Mouse (Mus musculus) heart, adult 2 months (tissue): Measurements from ENCODE around the gene Ltbp4. TPM values are rescaled to one million over a fixed set of nuclear protein-coding genes. Genes with fewer than 3 reads are reported as not detected.

Source experiments
- DNase-seq, 2 experiments: peaks; one replicate each; pipeline ENCODE4 v3.0.0; 2021
- H3K27ac ChIP-seq: fragments of 200-600 bp; 2 replicates; pipeline ENCODE4 v1.8.1; 2022
- H3K27me3 ChIP-seq: fragments of 200-500 bp; 2 replicates; pipeline ENCODE4 v1.6.1; 2012; ENCODE audit warnings: mild to moderate bottlenecking, low read length, inconsistent platforms, mixed read lengths; ENCODE audit not compliant: control insufficient read depth, insufficient read depth
- H3K36me3 ChIP-seq: fragments of 200-500 bp; 2 replicates; pipeline ENCODE4 v1.6.1; 2012; ENCODE audit warnings: low read length, inconsistent platforms; ENCODE audit not compliant: control insufficient read depth, insufficient read depth
- H3K4me1 ChIP-seq: fragments of 200-500 bp; 2 replicates; pipeline ENCODE4 v1.6.1; 2011; ENCODE audit warnings: low read length; ENCODE audit not compliant: control insufficient read depth, insufficient read depth
- H3K4me3 ChIP-seq: fragments of 200-600 bp; 2 replicates; pipeline ENCODE4 v1.8.1; 2022
- H3K79me2 ChIP-seq: fragments of 200-500 bp; replicated peaks from 2 replicates; pipeline ENCODE4 v1.6.1; 2012; ENCODE audit warnings: mild to moderate bottlenecking, inconsistent platforms, low read length, moderate library complexity, mixed read lengths; ENCODE audit not compliant: control insufficient read depth, insufficient read depth
- H3K9ac ChIP-seq: fragments of 200-500 bp; 2 replicates; pipeline ENCODE4 v1.6.1; 2012; ENCODE audit warnings: low read depth, mild to moderate bottlenecking, control low read depth, inconsistent platforms, low read length, mixed read lengths
- CTCF ChIP-seq: fragments of 200-600 bp; IDR thresholded peaks from 2 replicates; pipeline ENCODE4 v1.8.1; 2022; ENCODE audit warnings: antibody characterized with exemption, mild to moderate bottlenecking, moderate library complexity
- EP300 ChIP-seq: fragments of 200-500 bp; IDR thresholded peaks from 2 replicates; pipeline ENCODE4 v1.6.1; 2011; ENCODE audit warnings: low read depth, low read length, control low read depth; ENCODE audit not compliant: insufficient read depth
- POLR2A ChIP-seq: fragments of 200-500 bp; IDR thresholded peaks from 2 replicates; pipeline ENCODE4 v1.6.1; 2011; ENCODE audit warnings: mild to moderate bottlenecking, low read depth, low read length, control low read depth; ENCODE audit not compliant: insufficient read depth
- WGBS: fragments of 180-500 bp; shearing (Covaris S2); methylation state at CpG from one replicate; pipeline ENCODE4 v1.1.7; 2018; 5-methylcytosine and 5-hydroxymethylcytosine counted together
- intact Hi-C: fragments of 180-260 bp; cut with DNase I; formaldehyde crosslinking; loops from one replicate; pipeline ENCODE4 v1.15.1; 2025
- polyA plus RNA-seq: library from polyadenylated mRNA; depleted of rRNA; stranded (reverse); fragments of >200 nt; gene quantifications from 2 replicates; pipeline ENCODE4 v1.2.3, GENCODE M21; 2012
- total RNA-seq, 2 experiments: library from RNA; stranded (reverse); gene quantifications; 2 replicates each; pipeline ENCODE4 v1.2.3; 2021

Gene Ltbp4
- total and polyA plus RNA-seq, 3 experiments = 187 to 374 (median 221) TPM

GRCm38 (mm10) chr7:27329326-27329947, 8.1 kb downstream of the Ltbp4 start:
- Histone ChIP-seq H3K27me3 (0 out of 2 replicates have a peak, but pooled peaks cover 2% of the 10 kb centered on the region), H3K9ac (peak overlapping the region; percentile 54), H3K79me2 (no peaks in the 10 kb centered on the region), H3K4me1 (peaks cover 19% of the 10 kb centered on the region), H3K27ac (peak overlapping the region; percentile 44), H3K36me3 (peaks cover 7% of the 10 kb centered on the region), H3K4me3 (peak overlapping the region; percentile 26; the same call in 1 of the 2 replicates)
- WGBS = 12% methylated on average over 45 of the region's 45 CpGs
- DNase-seq = peak; percentile 88 to 89
- 0 out of 2 replicates have a peak, but pooled peaks have one; percentile 57 for TF ChIP-seq EP300
- TF ChIP-seq CTCF = peak; percentile 86
- no peak for TF ChIP-seq POLR2A
- intact Hi-C loops = loop anchor here (5.0 kb wide), 1 partner anchor 167 kb away; no protein-coding TSS in a partner anchor

GRCm38 (mm10) chr7:27328648-27329047, 8.8 kb downstream of the Ltbp4 start:
- H3K27ac ChIP-seq = peak overlapping the region; percentile 44
- intact Hi-C loops = loop anchor here (5.0 kb wide), 1 partner anchor 166 kb away; no protein-coding TSS in a partner anchor
- 0 out of 2 replicates have a peak, but pooled peaks cover 2% of the 10 kb centered on the region for H3K27me3 ChIP-seq
- H3K79me2 ChIP-seq = no peaks in the 10 kb centered on the region
- WGBS = 26% methylated on average over 16 of the region's 16 CpGs
- no peak overlapping the region for H3K4me3 ChIP-seq
- no peak overlapping the region for H3K9ac ChIP-seq
- DNase-seq = peak; percentile 62 to 73
- TF ChIP-seq EP300 (no peak), POLR2A (no peak), CTCF (no peak)
- H3K4me1 ChIP-seq = peaks cover 19% of the 10 kb centered on the region
- peaks cover 7% of the 10 kb centered on the region for H3K36me3 ChIP-seq

- WGBS = 60% methylated on average over 11 of the region's 11 CpGs
- H3K4me3 ChIP-seq = no peak overlapping the region
- H3K4me1 ChIP-seq = peaks cover 19% of the 10 kb centered on the region
- 0 out of 2 replicates have a peak, but pooled peaks cover 2% of the 10 kb centered on the region for H3K27me3 ChIP-seq
- H3K9ac ChIP-seq = no peak overlapping the region
- TF ChIP-seq EP300 (no peak), POLR2A (no peak), CTCF (no peak)
- H3K79me2 ChIP-seq = no peaks in the 10 kb centered on the region
- DNase-seq = peak; percentile 31 to 43
- peaks cover 7% of the 10 kb centered on the region for H3K36me3 ChIP-seq
- peak overlapping the region; percentile 44 for H3K27ac ChIP-seq
- intact Hi-C loops = loop anchor here (5.0 kb wide), 1 partner anchor 166 kb away; no protein-coding TSS in a partner anchor
Measured at GRCm38 (mm10) chr7:27328161-27328560, 9.3 kb downstream of the Ltbp4 start.

- Histone ChIP-seq H3K36me3 (peaks cover 7% of the 10 kb centered on the region), H3K9ac (no peak overlapping the region), H3K4me3 (no peak overlapping the region), H3K4me1 (peaks cover 21% of the 10 kb centered on the region), H3K27me3 (0 out of 2 replicates have a peak, but pooled peaks cover 2% of the 10 kb centered on the region), H3K27ac (no peak overlapping the region), H3K79me2 (no peaks in the 10 kb centered on the region)
- DNase-seq = no peak
- WGBS = 93% methylated on average over 8 of the region's 8 CpGs
- intact Hi-C loops = loop anchor here (5.0 kb wide), 1 partner anchor 165 kb away; no protein-coding TSS in a partner anchor
- TF ChIP-seq POLR2A (no peak), CTCF (no peak), EP300 (no peak)
Measured at GRCm38 (mm10) chr7:27327500-27327899, 10.0 kb downstream of the Ltbp4 start.

GRCm38 (mm10) chr7:27326101-27326880, 11.2 kb downstream of the Ltbp4 start:
- peak; percentile 61 to 74 for DNase-seq
- Histone ChIP-seq H3K4me3 (no peak overlapping the region), H3K36me3 (peaks cover 7% of the 10 kb centered on the region), H3K27ac (peak overlapping the region; percentile 67), H3K9ac (no peak overlapping the region), H3K27me3 (0 out of 2 replicates have a peak, but pooled peaks cover 2% of the 10 kb centered on the region), H3K4me1 (peaks cover 23% of the 10 kb centered on the region), H3K79me2 (no peaks in the 10 kb centered on the region)
- WGBS = 70% methylated on average over 34 of the region's 34 CpGs
- intact Hi-C loops = loop anchor here (5.0 kb wide), 1 partner anchor 164 kb away; no protein-coding TSS in a partner anchor
- TF ChIP-seq EP300 = no peak
- no peak for TF ChIP-seq CTCF
- no peak for TF ChIP-seq POLR2A
